Mouse (Mus musculus) forebrain, embryonic 12.5 days (tissue): ENCODE data around the gene Hdac9. TPM values are rescaled to one million over a fixed set of nuclear protein-coding genes. Genes with fewer than 3 reads are reported as not detected.

Experiments used
- ATAC-seq: fragments of 200-750 bp; cut with Nextera tagmentation; 2 replicates; pipeline ENCODE4 v1.8.0; 2017; ENCODE audit warnings: moderate TSS enrichment; ENCODE audit not compliant: low FRiP score
- H3K27ac ChIP-seq: fragments of 300-500 bp; sonication (generic); 2 replicates; pipeline ENCODE4 v1.5.1; 2016; ENCODE audit warnings: mild to moderate bottlenecking
- H3K27me3 ChIP-seq: fragments of 300-500 bp; sonication (generic); 2 replicates; pipeline ENCODE4 v1.6.1; 2016; ENCODE audit warnings: mild to moderate bottlenecking
- H3K36me3 ChIP-seq: fragments of 300-500 bp; sonication (generic); replicated peaks from 2 replicates; pipeline ENCODE4 v1.6.1; 2016; ENCODE audit warnings: mild to moderate bottlenecking
- H3K4me1 ChIP-seq: fragments of 300-500 bp; sonication (generic); 2 replicates; pipeline ENCODE4 v1.6.1; 2016
- H3K4me2 ChIP-seq: fragments of 300-500 bp; sonication (generic); 2 replicates; pipeline ENCODE4 v1.6.1; 2016; ENCODE audit warnings: mild to moderate bottlenecking, moderate library complexity
- H3K4me3 ChIP-seq: fragments of 300-500 bp; sonication (generic); replicated peaks from 2 replicates; pipeline ENCODE4 v1.5.1; 2016; ENCODE audit warnings: mild to moderate bottlenecking
- H3K9ac ChIP-seq: fragments of 300-500 bp; sonication (generic); 2 replicates; pipeline ENCODE4 v1.6.1; 2016; ENCODE audit warnings: mild to moderate bottlenecking
- H3K9me3 ChIP-seq: fragments of 300-500 bp; sonication (generic); 2 replicates; pipeline ENCODE4 v1.6.1; 2016
- WGBS: fragments of 180-500 bp; shearing (Covaris S2); methylation state at CpG from one replicate; pipeline ENCODE4 v1.1.7; 2016; 5-methylcytosine and 5-hydroxymethylcytosine counted together
- polyA plus RNA-seq: library from polyadenylated mRNA; unstranded; fragments of >200 nt; fragmentation: Nextera tagmentation; extraction: Ambion mirVana; gene quantifications from 2 replicates; pipeline ENCODE4 v1.2.1, GENCODE M21; 2016

Hdac9 gene
- polyA plus RNA-seq, 1 experiment from 2014 or later = 11.5 TPM

- Histone ChIP-seq H3K27ac (no peak overlapping the region), H3K4me2 (no peak overlapping the region), H3K4me1 (no peaks in the 10 kb centered on the region), H3K9me3 (no peaks in the 10 kb centered on the region), H3K4me3 (no peak overlapping the region), H3K27me3 (no peaks in the 10 kb centered on the region), H3K9ac (no peak overlapping the region), H3K36me3 (no peaks in the 10 kb centered on the region)
- 93% methylated on average over 6 of the region's 6 CpGs for WGBS
- ATAC-seq = no peak
These were observed 760.6 kb downstream of the Hdac9 start for GRCm38 (mm10) chr12:34156301-34156700.

DNA sequence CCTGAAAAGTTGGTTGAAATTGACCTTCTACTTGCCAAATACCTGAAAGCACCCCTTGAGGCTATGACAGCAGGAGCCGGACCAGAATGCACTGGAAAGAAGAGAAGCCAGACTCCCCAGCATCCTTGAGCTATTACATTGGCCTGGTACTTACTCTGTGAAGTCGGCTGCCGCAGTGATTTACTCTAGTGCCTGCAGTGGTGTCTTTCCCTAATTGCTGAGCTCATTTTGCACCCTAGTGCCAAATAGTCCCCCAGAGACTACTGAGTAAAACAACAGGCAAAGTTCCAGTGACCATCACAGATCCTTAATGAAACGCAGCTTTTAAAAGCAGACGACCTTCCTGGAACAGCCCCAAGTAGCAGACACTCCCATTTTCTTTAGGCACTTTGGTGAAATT is 761.2 kb downstream of the Hdac9 start:
- ATAC-seq = no peak; the same call in 1 of the 2 replicates
- Histone ChIP-seq H3K27me3 (no peaks in the 10 kb centered on the region), H3K9ac (no peak overlapping the region), H3K4me1 (no peaks in the 10 kb centered on the region), H3K27ac (no peak overlapping the region), H3K4me3 (no peak overlapping the region), H3K9me3 (no peaks in the 10 kb centered on the region), H3K4me2 (no peak overlapping the region), H3K36me3 (no peaks in the 10 kb centered on the region)
- 67% methylated on average over 5 of the region's 5 CpGs for WGBS

- H3K9ac ChIP-seq = no peak overlapping the region
- no peak for ATAC-seq
- H3K4me1 ChIP-seq = no peaks in the 10 kb centered on the region
- H3K27me3 ChIP-seq = no peaks in the 10 kb centered on the region
- H3K36me3 ChIP-seq = no peaks in the 10 kb centered on the region
- 87% methylated on average over 3 of the region's 3 CpGs for WGBS
- H3K9me3 ChIP-seq = no peaks in the 10 kb centered on the region
- no peak overlapping the region for H3K27ac ChIP-seq
- no peak overlapping the region for H3K4me2 ChIP-seq
- no peak overlapping the region for H3K4me3 ChIP-seq
These were observed 762.1 kb downstream of the Hdac9 start for GRCm38 (mm10) chr12:34154757-34155156.

- Histone ChIP-seq H3K9me3 (no peaks in the 10 kb centered on the region), H3K36me3 (no peaks in the 10 kb centered on the region), H3K9ac (no peak overlapping the region), H3K4me3 (no peak overlapping the region), H3K27ac (no peak overlapping the region), H3K4me1 (no peaks in the 10 kb centered on the region), H3K4me2 (no peak overlapping the region), H3K27me3 (no peaks in the 10 kb centered on the region)
- no peak for ATAC-seq
- WGBS = 82% methylated on average over 3 of the region's 3 CpGs
These were observed 765.6 kb downstream of the Hdac9 start for GRCm38 (mm10) chr12:34151336-34151735.

- no peaks in the 10 kb centered on the region for H3K9me3 ChIP-seq
- H3K27ac ChIP-seq = no peak overlapping the region
- H3K4me2 ChIP-seq = no peak overlapping the region
- H3K4me3 ChIP-seq = no peak overlapping the region
- ATAC-seq = no peak
- H3K9ac ChIP-seq = no peak overlapping the region
- 91% methylated on average over 2 of the region's 2 CpGs for WGBS
- H3K4me1 ChIP-seq = no peaks in the 10 kb centered on the region
- H3K36me3 ChIP-seq = no peaks in the 10 kb centered on the region
- H3K27me3 ChIP-seq = no peaks in the 10 kb centered on the region
These were observed 774.2 kb downstream of the Hdac9 start for GRCm38 (mm10) chr12:34142743-34143142.

DNA sequence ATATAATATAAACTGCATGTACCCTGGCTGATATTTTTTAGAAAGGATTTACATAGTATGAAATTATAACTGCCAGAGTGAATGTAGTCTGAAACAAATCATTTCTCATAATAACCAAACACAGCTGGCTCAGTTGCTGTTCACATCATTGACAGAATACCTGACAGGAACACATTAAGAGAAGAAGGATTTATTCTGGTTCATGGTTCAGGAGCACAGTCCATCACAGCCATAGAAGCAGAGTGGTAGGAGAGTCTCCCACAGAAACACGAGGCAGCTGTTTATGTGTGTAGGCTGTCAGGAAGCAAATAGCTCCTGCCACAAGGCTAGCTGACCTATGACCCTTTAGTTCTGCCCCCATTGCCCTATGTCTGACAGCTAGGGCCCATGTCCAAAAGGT is 803.6 kb downstream of the Hdac9 start:
- WGBS = 76% methylated on average over 1 of the region's 1 CpGs
- no peaks in the 10 kb centered on the region for H3K36me3 ChIP-seq
- no peaks in the 10 kb centered on the region for H3K27me3 ChIP-seq
- no peak overlapping the region for H3K27ac ChIP-seq
- no peak overlapping the region for H3K9ac ChIP-seq
- H3K4me2 ChIP-seq = no peak overlapping the region
- no peaks in the 10 kb centered on the region for H3K4me1 ChIP-seq
- no peak for ATAC-seq
- H3K4me3 ChIP-seq = no peak overlapping the region
- H3K9me3 ChIP-seq = no peaks in the 10 kb centered on the region

GRCm38 (mm10) chr12:34092953-34093352 is 823.9 kb downstream of the Hdac9 start:
- no peak for ATAC-seq
- Histone ChIP-seq H3K4me1 (no peaks in the 10 kb centered on the region), H3K27me3 (no peaks in the 10 kb centered on the region), H3K9me3 (no peaks in the 10 kb centered on the region), H3K4me3 (no peak overlapping the region), H3K4me2 (no peak overlapping the region), H3K27ac (no peak overlapping the region), H3K9ac (no peak overlapping the region), H3K36me3 (no peaks in the 10 kb centered on the region)
- 75% methylated on average over 4 of the region's 4 CpGs for WGBS

DNA sequence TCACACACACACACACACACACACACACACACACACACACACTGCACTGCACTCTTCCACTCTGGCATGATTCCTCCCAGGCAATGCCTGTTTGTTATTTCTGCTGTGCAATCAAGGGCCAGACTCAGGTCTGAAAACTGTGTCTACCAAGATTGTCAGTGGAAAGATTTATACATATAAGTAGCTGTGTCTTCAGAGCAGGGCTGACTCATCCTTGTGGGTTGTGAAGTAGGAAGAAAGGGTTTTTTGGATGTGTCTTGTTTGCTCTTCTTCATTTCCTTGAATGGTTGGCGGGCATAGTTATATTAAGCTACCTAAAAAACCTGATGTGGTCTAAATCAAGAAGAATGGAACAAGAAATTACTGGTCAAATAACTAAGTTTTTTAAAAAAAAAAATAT is 825.0 kb downstream of the Hdac9 start:
- H3K27ac ChIP-seq = no peak overlapping the region
- ATAC-seq = no peak
- no peaks in the 10 kb centered on the region for H3K36me3 ChIP-seq
- H3K9ac ChIP-seq = no peak overlapping the region
- no peak overlapping the region for H3K4me2 ChIP-seq
- H3K9me3 ChIP-seq = no peaks in the 10 kb centered on the region
- H3K4me3 ChIP-seq = no peak overlapping the region
- WGBS = 97% methylated on average over 1 of the region's 1 CpGs
- no peaks in the 10 kb centered on the region for H3K27me3 ChIP-seq
- H3K4me1 ChIP-seq = no peaks in the 10 kb centered on the region

GRCm38 (mm10) chr12:34087292-34087942 is 829.5 kb downstream of the Hdac9 start:
- Histone ChIP-seq H3K4me1 (no peaks in the 10 kb centered on the region), H3K4me3 (no peak overlapping the region), H3K4me2 (no peak overlapping the region), H3K9ac (no peak overlapping the region), H3K27me3 (no peaks in the 10 kb centered on the region), H3K27ac (no peak overlapping the region), H3K36me3 (no peaks in the 10 kb centered on the region), H3K9me3 (no peaks in the 10 kb centered on the region)
- 79% methylated on average over 2 of the region's 2 CpGs for WGBS
- no peak for ATAC-seq

- no peak overlapping the region for H3K27ac ChIP-seq
- H3K27me3 ChIP-seq = no peaks in the 10 kb centered on the region
- no peak for ATAC-seq
- H3K4me2 ChIP-seq = no peak overlapping the region
- no peaks in the 10 kb centered on the region for H3K9me3 ChIP-seq
- no peak overlapping the region for H3K4me3 ChIP-seq
- WGBS = 92% methylated on average over 2 of the region's 2 CpGs
- no peaks in the 10 kb centered on the region for H3K36me3 ChIP-seq
- H3K4me1 ChIP-seq = no peaks in the 10 kb centered on the region
- no peak overlapping the region for H3K9ac ChIP-seq
These were observed 839.9 kb downstream of the Hdac9 start for GRCm38 (mm10) chr12:34076981-34077380.

- 84% methylated on average over 9 of the region's 9 CpGs for WGBS
- Histone ChIP-seq H3K27ac (no peak overlapping the region), H3K9me3 (no peaks in the 10 kb centered on the region), H3K9ac (no peak overlapping the region), H3K36me3 (no peaks in the 10 kb centered on the region), H3K4me1 (no peaks in the 10 kb centered on the region), H3K27me3 (no peaks in the 10 kb centered on the region), H3K4me3 (no peak overlapping the region), H3K4me2 (no peak overlapping the region)
- no peak for ATAC-seq
These were observed 840.9 kb downstream of the Hdac9 start for GRCm38 (mm10) chr12:34075805-34076509.

- Histone ChIP-seq H3K9ac (no peak overlapping the region), H3K4me1 (no peaks in the 10 kb centered on the region), H3K4me2 (no peak overlapping the region), H3K27me3 (no peaks in the 10 kb centered on the region), H3K27ac (no peak overlapping the region), H3K4me3 (no peak overlapping the region), H3K9me3 (no peaks in the 10 kb centered on the region), H3K36me3 (no peaks in the 10 kb centered on the region)
- ATAC-seq = no peak
- 85% methylated on average over 5 of the region's 5 CpGs for WGBS
These were observed 864.4 kb downstream of the Hdac9 start for GRCm38 (mm10) chr12:34052508-34052907.

DNA sequence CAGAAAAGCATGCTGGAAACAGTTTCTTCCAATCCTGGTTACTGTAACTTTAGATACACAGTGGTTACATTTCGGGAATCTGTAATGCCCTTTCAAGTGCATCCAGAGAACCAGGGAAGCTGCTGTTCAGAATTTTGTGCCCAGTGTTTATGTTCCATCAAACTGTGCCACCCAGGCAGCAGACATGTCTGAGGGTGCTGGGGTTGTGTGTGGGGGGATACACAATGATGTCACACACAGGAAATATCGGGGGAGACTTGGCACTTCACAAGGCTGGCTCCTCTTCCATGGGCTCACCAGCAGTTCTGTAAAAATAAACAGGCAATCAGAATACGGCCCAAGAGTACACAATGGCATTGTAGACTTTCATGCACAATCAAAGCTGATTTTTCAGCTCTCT is 864.9 kb downstream of the Hdac9 start:
- Histone ChIP-seq H3K4me3 (no peak overlapping the region), H3K27me3 (no peaks in the 10 kb centered on the region), H3K36me3 (no peaks in the 10 kb centered on the region), H3K4me2 (no peak overlapping the region), H3K27ac (no peak overlapping the region), H3K9me3 (no peaks in the 10 kb centered on the region), H3K9ac (no peak overlapping the region), H3K4me1 (no peaks in the 10 kb centered on the region)
- no peak for ATAC-seq
- 80% methylated on average over 3 of the region's 3 CpGs for WGBS
